Mouse (Mus musculus): ENCODE results near the gene Pias1. TPM values are rescaled to one million over a fixed set of nuclear protein-coding genes. Genes with fewer than 3 reads are reported as not detected.

Gene Pias1
- polyA plus RNA-seq, 1 experiment from 2014 or later = 60.7 TPM

DNA sequence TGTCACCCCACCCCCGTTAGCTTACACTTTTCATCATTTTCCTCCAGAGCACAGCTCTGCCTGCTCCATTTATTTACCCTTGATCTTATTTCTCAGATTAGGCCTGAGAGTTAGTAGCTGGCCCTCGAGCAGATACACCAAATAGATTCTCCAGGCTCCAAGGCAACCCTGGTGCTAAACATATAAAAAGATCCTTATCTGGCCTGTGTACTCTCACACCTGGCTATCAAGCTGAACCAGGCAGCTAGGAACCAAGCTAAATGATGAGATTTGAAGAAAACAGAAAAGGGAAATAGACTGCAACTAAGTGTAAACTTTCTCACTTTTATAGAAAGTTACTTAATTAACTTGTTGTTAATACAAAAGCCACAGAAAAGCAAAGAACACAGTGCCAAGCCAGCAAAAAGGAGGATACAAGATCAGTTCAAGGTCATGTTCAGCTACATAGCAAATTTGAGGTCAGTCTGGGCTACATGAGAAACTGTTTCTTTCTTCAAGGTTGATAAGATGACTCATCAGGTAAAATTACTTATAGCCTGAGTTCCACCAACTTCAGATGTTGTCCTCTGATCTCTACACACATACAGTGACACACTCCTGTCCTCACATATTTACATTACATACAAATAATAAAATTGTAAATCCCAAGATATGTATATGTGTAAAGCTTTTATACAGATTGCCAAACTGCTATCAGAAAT, 52.9 kb downstream of the Pias1 start:
- Histone ChIP-seq H3K36me3 (replicated peaks; ENCODE audit: control insufficient read depth, insufficient read depth, low read depth, low read length) (no peaks in the 10 kb centered on the region), H3K4me3 (ENCODE audit: low read depth, low read length) (no peak overlapping the region), H3K27me3 (ENCODE audit: control insufficient read depth, insufficient read depth, low read length) (no peaks in the 10 kb centered on the region), H3K9me3 (replicated peaks; ENCODE audit: control insufficient read depth, low read length) (no peaks in the 10 kb centered on the region), H3K9ac (replicated peaks; ENCODE audit: low read length) (no peak overlapping the region), H3K27ac (replicated peaks; ENCODE audit: low read depth, low read length) (no peak overlapping the region), H3K4me1 (ENCODE audit: control insufficient read depth, insufficient read depth, low read length) (no peaks in the 10 kb centered on the region), H3K4me2 (ENCODE audit: low read depth, low read length) (no peak overlapping the region)
- 78% methylated on average over 2 of the region's 2 CpGs for WGBS
- ATAC-seq (replicated peaks; ENCODE audit: insufficient number of reproducible peaks, low FRiP score, low TSS enrichment, low read depth) (no peak), DNase-seq (ENCODE audit: low spot score) (no peak)

DNA sequence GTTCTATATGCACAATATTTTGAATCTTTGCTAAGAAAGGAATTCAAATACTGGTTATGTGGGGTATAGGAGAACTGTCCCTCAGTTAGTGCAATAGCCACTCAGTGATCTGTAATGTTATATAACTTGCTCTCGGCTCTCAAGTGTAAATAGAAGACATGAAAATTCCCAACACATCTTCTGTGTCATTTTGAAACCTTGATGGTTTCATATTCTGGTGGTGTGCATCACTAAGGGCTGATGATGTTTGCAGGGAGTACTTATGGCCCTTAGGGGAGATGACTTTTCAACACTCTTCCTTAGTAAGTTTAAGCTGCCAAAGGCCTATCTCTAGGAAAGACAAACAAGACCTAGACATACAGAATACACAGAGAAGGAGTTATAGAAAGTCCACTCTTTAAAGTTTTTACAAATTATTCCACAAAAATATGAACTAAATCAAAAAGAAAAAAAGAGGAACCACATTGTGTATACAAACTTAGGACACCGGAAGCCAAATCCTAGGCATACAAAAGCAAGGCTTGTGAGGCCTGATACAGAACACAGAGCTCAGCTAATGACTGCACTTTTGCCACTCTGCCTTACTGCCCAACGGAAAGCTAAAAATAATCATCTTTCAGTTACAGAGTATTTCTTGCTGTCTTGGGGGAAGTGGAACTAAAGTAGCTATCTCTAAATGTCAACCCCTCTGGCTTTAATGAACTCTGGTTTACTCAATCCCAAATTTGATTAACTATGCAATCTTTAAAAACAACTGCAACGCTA, 55.0 kb downstream of the Pias1 start:
- Histone ChIP-seq H3K36me3 (replicated peaks; ENCODE audit: control insufficient read depth, insufficient read depth, low read depth, low read length) (no peaks in the 10 kb centered on the region), H3K9me3 (replicated peaks; ENCODE audit: control insufficient read depth, low read length) (no peaks in the 10 kb centered on the region), H3K4me2 (ENCODE audit: low read depth, low read length) (no peak overlapping the region), H3K27me3 (ENCODE audit: control insufficient read depth, insufficient read depth, low read length) (no peaks in the 10 kb centered on the region), H3K4me3 (ENCODE audit: low read depth, low read length) (no peak overlapping the region), H3K4me1 (ENCODE audit: control insufficient read depth, insufficient read depth, low read length) (no peaks in the 10 kb centered on the region), H3K9ac (replicated peaks; ENCODE audit: low read length) (no peak overlapping the region), H3K27ac (replicated peaks; ENCODE audit: low read depth, low read length) (no peak overlapping the region)
- ATAC-seq (replicated peaks; ENCODE audit: insufficient number of reproducible peaks, low FRiP score, low TSS enrichment, low read depth) (no peak), DNase-seq (ENCODE audit: low spot score) (no peak)
- WGBS = 84% methylated on average over 4 of the region's 4 CpGs

DNA sequence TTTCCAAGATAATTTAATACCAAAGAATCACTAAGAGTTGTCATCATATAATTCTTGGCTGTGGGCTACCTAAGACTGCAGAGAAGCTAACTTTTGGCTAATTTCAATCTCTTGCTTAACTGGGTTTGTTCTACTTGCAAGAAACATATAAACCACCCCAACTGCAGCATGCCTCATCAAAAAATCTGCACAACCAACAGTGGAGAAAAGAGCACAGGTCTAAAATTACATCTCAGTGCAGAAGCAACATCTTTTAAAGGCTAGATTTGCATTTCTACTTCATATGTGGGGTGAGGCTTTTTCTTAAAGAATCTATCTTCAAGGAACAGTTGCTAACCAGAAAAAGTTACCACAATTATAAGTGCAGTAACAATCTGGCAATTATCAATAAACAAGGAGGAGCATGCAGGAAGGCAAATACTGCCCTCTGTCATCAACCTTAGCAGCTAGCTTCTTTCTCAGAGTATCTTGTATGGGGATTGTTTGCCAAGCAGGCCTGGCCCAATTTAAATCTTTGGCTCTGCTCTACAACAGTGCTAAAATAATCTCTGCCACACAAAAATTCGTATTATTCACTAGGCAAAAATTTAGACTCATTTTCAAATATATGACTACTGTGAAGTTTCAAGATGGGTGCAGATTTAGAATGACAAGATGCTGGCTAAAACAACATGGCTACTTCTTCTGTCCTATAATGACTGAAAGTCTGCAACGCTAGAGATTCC, 62.7 kb downstream of the Pias1 start:
- H3K27ac ChIP-seq (replicated peaks; ENCODE audit: low read depth, low read length) = no peak overlapping the region
- no peak overlapping the region for H3K4me3 ChIP-seq (ENCODE audit: low read depth, low read length)
- DNase-seq (ENCODE audit: low spot score) = no peak
- no peaks in the 10 kb centered on the region for H3K27me3 ChIP-seq (ENCODE audit: control insufficient read depth, insufficient read depth, low read length)
- ATAC-seq (replicated peaks; ENCODE audit: insufficient number of reproducible peaks, low FRiP score, low TSS enrichment, low read depth) = no peak
- H3K9ac ChIP-seq (replicated peaks; ENCODE audit: low read length) = no peak overlapping the region
- H3K4me1 ChIP-seq (ENCODE audit: control insufficient read depth, insufficient read depth, low read length) = no peaks in the 10 kb centered on the region
- no peak overlapping the region for H3K4me2 ChIP-seq (ENCODE audit: low read depth, low read length)
- no peaks in the 10 kb centered on the region for H3K36me3 ChIP-seq (replicated peaks; ENCODE audit: control insufficient read depth, insufficient read depth, low read depth, low read length)
- 82% methylated on average over 2 of the region's 2 CpGs for WGBS
- H3K9me3 ChIP-seq (replicated peaks; ENCODE audit: control insufficient read depth, low read length) = no peaks in the 10 kb centered on the region

DNA sequence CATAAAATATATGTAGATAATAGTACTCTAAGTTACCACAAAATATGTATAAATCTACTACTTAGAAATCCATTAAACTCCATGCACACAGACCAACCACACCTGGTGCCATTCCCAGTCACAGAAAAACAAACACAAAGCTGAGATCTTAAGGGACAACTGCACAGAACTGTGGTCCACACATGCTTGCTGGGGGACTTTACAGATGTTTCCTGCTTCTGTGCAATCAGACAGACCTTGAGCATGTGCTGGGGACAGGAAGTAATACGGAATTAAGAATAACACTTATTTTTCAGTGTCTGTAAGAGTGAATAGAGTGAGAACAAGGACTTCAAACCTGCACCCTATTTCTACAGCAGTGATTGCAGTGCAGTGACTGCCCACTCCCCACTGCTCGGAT, 66.8 kb downstream of the Pias1 start:
- Histone ChIP-seq H3K4me2 (ENCODE audit: low read depth, low read length) (no peak overlapping the region), H3K27ac (replicated peaks; ENCODE audit: low read depth, low read length) (no peak overlapping the region), H3K36me3 (replicated peaks; ENCODE audit: control insufficient read depth, insufficient read depth, low read depth, low read length) (peaks cover 3% of the 10 kb centered on the region), H3K4me1 (ENCODE audit: control insufficient read depth, insufficient read depth, low read length) (no peaks in the 10 kb centered on the region), H3K9ac (replicated peaks; ENCODE audit: low read length) (no peak overlapping the region), H3K4me3 (ENCODE audit: low read depth, low read length) (no peak overlapping the region), H3K9me3 (replicated peaks; ENCODE audit: control insufficient read depth, low read length) (no peaks in the 10 kb centered on the region), H3K27me3 (ENCODE audit: control insufficient read depth, insufficient read depth, low read length) (no peaks in the 10 kb centered on the region)
- no peak for DNase-seq (ENCODE audit: low spot score)
- no peak for ATAC-seq (replicated peaks; ENCODE audit: insufficient number of reproducible peaks, low FRiP score, low TSS enrichment, low read depth)
- 69% methylated on average over 2 of the region's 2 CpGs for WGBS

DNA sequence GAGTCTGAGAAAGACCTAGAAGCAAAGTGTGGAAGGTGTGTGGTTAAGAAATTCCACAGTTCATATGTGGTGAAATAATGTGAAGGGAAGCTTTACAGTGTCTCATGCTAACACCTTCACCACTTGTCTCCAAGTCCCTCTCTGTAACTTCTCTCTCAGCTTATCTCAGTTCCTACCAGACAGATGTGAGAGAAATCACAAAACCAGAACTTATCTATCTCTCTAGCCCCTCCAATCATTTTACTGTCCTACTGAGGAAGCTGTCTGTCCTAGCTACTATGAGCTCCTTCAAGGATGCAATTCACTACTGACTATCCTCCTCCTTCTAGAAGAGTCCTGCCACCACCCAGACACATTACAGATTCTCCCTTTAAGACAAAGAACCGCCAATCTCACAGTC, 70.7 kb downstream of the Pias1 start:
- Histone ChIP-seq H3K4me1 (ENCODE audit: control insufficient read depth, insufficient read depth, low read length) (no peaks in the 10 kb centered on the region), H3K9me3 (replicated peaks; ENCODE audit: control insufficient read depth, low read length) (no peaks in the 10 kb centered on the region), H3K9ac (replicated peaks; ENCODE audit: low read length) (no peak overlapping the region), H3K4me2 (ENCODE audit: low read depth, low read length) (no peak overlapping the region), H3K27ac (replicated peaks; ENCODE audit: low read depth, low read length) (no peak overlapping the region), H3K4me3 (ENCODE audit: low read depth, low read length) (no peak overlapping the region), H3K27me3 (ENCODE audit: control insufficient read depth, insufficient read depth, low read length) (no peaks in the 10 kb centered on the region), H3K36me3 (replicated peaks; ENCODE audit: control insufficient read depth, insufficient read depth, low read depth, low read length) (peaks cover 3% of the 10 kb centered on the region)
- DNase-seq (ENCODE audit: low spot score) (no peak), ATAC-seq (replicated peaks; ENCODE audit: insufficient number of reproducible peaks, low FRiP score, low TSS enrichment, low read depth) (no peak)
- WGBS = 91% methylated on average over 1 of the region's 1 CpGs

DNA sequence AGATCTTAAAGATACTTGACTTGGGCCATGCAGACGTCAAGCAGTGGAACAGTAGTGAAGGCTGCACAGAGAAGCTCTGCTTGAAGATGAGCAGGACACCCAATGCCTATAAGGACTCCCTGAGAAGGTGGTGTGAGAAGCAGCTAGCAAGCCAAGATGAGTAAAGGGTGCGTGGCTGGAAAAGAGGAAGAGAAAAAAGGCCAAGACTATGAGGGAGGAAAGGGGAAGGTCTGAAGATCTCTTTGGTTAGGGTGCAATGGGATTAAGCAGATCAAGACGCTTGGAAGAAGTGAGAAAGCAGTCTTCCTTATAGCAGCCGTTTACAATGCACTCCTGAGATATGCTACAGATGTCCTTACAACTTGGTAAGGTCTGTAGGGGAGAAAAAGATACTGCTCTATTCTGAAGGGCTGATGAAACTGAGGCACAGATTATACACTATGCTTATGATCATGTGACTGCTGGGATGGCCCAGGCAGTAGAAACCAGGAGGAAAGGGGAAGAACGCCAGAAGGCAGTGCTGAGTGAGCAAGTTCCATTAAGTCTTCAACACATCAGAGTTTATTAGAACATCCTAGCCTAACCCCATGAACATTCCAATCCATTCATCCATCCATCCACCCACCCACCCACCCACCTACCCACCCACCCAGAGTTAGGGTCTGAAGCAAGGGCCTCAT, 74.2 kb downstream of the Pias1 start:
- no peaks in the 10 kb centered on the region for H3K9me3 ChIP-seq (replicated peaks; ENCODE audit: control insufficient read depth, low read length)
- no peak for ATAC-seq (replicated peaks; ENCODE audit: insufficient number of reproducible peaks, low FRiP score, low TSS enrichment, low read depth)
- H3K27ac ChIP-seq (replicated peaks; ENCODE audit: low read depth, low read length) = no peak overlapping the region
- H3K9ac ChIP-seq (replicated peaks; ENCODE audit: low read length) = no peak overlapping the region
- no peak for DNase-seq (ENCODE audit: low spot score)
- no peak overlapping the region for H3K4me3 ChIP-seq (ENCODE audit: low read depth, low read length)
- H3K4me1 ChIP-seq (ENCODE audit: control insufficient read depth, insufficient read depth, low read length) = no peaks in the 10 kb centered on the region
- peaks cover 3% of the 10 kb centered on the region for H3K36me3 ChIP-seq (replicated peaks; ENCODE audit: control insufficient read depth, insufficient read depth, low read depth, low read length)
- whole genome bisulfite sequencing = 90% methylated on average over 5 of the region's 5 CpGs
- no peak overlapping the region for H3K4me2 ChIP-seq (ENCODE audit: low read depth, low read length)
- no peaks in the 10 kb centered on the region for H3K27me3 ChIP-seq (ENCODE audit: control insufficient read depth, insufficient read depth, low read length)

DNA sequence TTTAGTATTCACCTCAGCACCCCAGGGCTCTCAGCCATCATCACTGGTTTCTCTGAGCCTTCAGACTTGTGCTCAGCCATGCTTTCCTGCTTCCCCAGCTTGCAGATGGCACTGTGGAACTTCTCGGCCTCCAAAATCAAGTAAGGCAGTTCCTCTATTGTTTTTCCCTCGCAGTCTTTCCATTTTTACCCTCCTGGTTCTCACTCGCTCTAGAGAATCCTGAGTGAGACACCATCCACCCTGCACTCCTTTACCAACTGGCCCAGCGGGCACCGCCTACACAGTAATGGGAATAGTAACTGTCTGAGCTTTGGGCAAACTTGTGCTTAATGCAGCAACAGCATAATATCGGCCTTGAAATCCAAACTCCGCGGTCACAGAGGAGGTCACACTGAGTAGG, 82.7 kb downstream of the Pias1 start:
- Histone ChIP-seq H3K4me3 (ENCODE audit: low read depth, low read length) (no peak overlapping the region), H3K36me3 (replicated peaks; ENCODE audit: control insufficient read depth, insufficient read depth, low read depth, low read length) (no peaks in the 10 kb centered on the region; the same call in none of the 2 replicates), H3K27me3 (ENCODE audit: control insufficient read depth, insufficient read depth, low read length) (no peaks in the 10 kb centered on the region), H3K4me2 (ENCODE audit: low read depth, low read length) (no peak overlapping the region), H3K9me3 (replicated peaks; ENCODE audit: control insufficient read depth, low read length) (no peaks in the 10 kb centered on the region), H3K27ac (replicated peaks; ENCODE audit: low read depth, low read length) (no peak overlapping the region), H3K4me1 (ENCODE audit: control insufficient read depth, insufficient read depth, low read length) (no peaks in the 10 kb centered on the region), H3K9ac (replicated peaks; ENCODE audit: low read length) (no peak overlapping the region)
- DNase-seq (ENCODE audit: low spot score) (no peak), ATAC-seq (replicated peaks; ENCODE audit: insufficient number of reproducible peaks, low FRiP score, low TSS enrichment, low read depth) (no peak)
- 93% methylated on average over 8 of the region's 8 CpGs for WGBS

Data from embryonic facial prominence, embryonic 11.5 days (tissue).